Mouse (Mus musculus): ENCODE measurements around the gene Tmem121.
A peak's percentile ranks its signal among the peaks of the same experiment; 100 is the strongest.
"Not testable (repeated sequence)": the region's sequence is repeated elsewhere in the genome, so short reads cannot be mapped to it uniquely, and the experiment has no call there.

Gene Tmem121

DNA sequence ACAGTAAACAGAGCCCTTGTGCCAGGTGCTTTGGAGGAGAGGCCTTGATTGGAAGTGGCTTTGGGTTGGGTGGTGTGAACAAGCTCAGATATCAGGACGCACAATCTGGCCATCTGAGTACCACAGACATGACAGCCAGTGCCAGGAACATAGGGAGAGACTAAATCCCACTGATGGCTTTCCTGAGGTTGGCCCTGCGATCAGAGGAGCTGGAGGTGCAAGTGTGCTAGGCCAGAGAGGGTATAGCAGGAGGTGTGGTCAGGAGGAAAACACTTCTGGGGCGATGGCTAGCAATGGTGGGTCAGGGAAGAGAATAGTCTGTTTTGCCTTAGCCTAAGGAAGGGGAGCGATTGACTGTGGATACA is 1.3 kb downstream of the Tmem121 start:
- DNase-seq (ENCODE audit: low spot score), result peak; percentile 3

DNA sequence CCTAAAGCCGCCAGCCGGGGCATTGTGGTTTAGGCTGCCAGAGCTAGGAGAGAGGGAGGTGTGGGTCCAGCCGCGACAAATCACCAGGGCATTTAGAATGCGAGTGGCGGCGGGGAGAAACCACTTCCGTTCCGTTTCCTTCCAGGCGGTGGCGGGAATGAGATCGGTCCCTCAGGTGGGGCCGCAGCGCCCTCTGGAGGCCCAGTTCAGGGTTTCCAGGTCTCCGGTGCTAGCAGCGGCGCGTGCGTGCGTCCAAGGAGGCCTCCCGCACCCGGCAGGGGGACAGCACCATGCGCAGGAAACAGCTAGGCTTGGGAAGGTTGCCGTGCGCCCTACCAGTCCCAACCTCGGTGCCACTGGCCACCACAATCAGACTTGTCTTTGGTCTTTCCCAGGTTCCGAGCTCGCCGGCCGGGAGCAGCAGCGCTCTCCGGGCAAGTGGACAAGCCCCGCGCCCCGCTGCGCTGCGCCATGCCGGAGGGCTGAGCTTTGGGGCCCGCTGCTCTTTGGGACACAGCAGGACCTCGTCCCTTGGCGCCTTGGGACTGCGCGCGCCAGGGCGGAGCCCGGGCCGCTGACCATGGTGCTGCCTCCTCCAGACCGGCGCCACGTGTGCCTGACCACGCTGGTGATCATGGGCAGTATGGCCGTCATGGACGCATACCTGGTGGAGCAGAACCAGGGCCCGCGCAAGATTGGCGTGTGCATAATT is 2.0 kb downstream of the Tmem121 start:
- peak; percentile 93 for DNase-seq (ENCODE audit: low spot score)

DNA sequence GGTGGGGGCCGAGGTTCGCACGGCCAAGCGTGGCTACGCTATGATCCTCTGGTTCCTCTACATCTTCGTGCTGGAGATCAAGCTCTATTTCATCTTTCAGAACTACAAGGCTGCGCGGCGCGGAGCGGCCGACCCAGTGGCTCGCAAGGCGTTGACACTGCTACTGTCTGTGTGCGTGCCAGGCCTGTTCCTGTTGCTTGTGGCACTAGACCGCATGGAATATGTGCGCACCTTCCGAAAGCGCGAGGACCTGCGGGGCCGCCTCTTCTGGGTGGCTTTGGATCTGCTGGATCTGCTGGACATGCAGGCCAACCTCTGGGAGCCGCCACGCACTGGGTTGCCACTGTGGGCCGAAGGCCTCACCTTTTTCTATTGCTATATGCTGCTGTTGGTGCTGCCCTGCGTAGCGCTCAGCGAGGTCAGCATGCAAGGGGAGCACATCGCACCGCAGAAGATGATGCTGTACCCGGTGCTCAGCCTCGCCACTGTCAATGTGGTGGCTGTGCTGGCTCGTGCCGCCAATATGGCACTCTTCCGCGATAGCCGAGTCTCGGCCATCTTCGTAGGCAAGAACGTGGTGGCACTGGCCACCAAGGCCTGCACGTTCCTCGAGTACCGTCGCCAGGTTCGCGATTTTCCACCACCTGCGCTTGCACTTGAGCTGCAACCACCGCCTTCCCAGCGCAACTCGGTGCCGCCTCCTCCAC is 2.8 kb downstream of the Tmem121 start:
- DNase-seq (ENCODE audit: low spot score), result no peak

DNA sequence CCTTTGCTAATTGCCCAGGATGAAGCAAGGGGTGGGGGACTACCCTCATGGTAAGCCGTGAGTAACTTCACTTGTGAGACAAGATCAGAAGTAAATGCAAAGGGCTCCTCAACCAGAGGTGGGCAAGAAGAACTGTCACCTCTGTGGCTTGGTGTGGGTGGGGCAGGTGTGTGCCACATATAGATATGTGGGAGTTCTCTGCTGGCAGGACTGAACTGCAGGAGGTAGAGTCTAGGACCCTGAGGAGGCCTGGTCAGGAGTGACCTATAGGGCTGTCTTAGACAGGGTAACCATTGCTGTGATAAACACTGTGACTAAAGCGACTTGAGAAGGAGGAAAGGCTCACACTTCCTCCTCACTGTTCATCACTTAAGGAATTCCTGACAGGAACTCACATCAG is 7.7 kb downstream of the Tmem121 start:
- DNase-seq (ENCODE audit: low spot score), result no peak

DNA sequence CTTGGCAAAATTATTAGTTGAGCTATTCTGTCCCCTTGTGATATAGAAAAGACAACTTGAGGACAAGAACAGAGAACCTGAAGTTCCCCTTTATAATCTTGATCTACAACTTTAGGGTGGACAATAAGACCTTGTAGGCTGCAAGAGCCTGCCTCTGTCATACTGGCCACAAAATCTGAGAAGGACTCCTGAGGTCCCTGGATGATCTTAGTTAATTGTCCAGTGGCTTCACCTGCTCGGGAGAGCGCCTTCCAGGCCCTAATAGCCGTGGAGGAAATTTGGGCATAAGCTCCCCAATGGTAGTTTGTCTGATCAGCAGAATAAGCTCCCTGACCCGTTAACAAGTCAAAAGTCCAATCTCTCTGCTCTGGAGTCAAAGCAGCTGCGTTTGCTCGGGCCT is 13.4 kb downstream of the Tmem121 start:
- DNase-seq (ENCODE audit: low spot score), result not testable (repeated sequence)

DNA sequence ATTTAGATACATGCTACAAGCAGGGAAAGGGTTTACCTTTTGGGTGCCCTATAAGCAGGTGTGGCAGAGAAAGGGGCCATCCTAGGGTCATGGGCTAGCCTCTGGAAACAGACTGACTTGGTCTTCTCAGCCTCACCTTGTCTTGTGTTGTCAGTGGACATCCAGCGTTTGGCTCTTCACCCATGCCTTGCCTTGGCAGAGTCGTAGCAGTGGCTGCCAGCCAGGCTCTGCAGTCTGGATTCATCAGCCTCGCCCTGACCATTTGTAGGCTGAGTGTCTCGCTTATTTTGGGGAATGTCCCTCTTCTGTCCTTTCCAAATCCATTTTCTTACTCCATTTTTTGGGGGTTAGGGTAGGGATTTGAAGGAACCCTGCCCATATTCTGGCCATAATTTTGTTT is 15.6 kb downstream of the Tmem121 start:
- no peak for DNase-seq (ENCODE audit: low spot score)

DNA sequence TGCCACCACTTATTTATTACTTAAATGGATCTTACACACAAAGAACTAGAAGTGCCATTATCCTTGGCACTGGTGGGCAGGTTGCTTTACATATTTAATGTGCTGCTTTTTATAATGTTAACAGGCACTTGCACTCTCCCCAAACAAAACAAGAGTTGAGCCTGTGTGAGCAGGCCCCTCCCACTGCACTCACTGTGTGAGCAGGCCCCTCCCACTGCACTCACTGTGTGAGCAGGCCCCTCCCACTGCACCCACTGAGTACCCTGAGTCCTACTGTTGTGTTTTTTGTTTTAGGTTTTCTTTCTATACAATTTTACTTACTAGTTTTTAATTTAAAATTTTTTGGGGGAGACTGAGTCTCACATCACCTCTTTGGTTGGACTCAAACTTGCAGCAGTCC is 16.3 kb downstream of the Tmem121 start:
- DNase-seq (ENCODE audit: low spot score), result no peak

DNA sequence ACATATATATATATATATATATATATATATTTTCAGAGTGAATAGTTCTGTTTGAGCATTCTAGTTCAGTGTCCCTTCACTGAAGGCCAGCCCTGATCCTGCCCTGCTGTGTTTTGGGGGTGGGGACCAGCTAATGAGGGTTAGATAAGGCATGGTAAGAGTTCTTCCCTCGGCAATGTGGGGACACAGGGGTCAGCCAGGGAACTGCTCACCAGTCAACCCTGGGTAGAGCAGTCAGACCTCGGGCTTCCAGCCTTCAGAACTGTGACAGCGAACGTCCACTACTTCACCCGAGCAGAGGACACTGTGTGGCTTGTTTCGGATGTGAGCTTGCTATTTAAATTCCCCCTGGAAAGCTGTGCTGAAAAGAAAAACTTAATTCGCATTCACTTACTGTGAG is 17.8 kb downstream of the Tmem121 start:
- no peak for DNase-seq (ENCODE audit: low spot score)

DNA sequence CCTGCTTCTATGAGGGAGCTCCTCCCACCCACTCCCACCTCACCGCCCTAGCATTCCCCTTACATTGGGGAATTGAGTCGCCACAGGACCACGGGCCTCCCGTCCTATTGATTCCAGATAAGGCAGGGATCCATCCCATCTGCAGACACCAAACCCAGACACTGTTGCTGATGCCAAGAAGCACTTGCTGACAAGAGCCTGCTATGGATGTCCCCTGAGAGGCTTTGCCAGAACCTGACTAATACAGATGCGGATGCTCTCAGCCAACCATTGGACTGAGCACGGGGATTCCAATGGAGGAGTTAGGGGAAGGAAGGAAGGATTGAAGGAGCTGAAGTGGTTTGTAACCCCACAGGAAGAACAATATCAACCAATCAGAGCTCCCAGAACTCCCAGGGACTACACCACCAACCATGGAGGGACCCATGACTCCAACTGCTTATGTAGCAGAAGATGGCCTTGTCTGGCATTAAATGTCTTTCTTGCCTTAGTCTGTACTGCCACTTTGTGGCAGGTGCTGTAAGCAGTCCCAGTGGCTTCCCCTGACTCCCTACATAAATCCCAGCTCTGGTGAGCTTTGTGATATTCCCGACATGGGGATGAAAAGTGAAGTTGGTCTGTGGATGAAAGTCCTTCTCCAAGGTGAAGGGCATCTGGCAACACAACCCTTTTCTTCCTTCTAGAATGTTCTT is 19.7 kb downstream of the Tmem121 start:
- DNase-seq (ENCODE audit: low spot score), result no peak

DNA sequence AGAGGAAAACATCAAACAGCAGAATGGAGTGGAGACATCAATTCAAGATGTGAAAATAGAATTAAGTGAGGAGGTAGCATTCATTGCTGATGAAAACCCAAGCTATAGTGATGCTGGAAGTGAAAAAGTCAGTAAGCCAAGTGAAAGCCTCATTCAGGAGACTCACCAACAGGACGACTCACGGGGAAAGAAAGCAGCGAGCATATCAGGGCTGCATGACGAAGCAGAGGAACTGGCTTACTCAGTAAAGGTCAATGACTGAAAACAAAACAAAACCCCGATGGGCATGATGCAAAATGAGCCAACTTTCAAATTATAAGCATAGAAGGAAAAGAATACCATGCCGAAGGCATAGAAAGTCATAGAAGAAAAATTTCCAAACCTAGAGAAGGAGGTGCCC is 22.0 kb downstream of the Tmem121 start:
- DNase-seq (ENCODE audit: low spot score), result no peak

DNA sequence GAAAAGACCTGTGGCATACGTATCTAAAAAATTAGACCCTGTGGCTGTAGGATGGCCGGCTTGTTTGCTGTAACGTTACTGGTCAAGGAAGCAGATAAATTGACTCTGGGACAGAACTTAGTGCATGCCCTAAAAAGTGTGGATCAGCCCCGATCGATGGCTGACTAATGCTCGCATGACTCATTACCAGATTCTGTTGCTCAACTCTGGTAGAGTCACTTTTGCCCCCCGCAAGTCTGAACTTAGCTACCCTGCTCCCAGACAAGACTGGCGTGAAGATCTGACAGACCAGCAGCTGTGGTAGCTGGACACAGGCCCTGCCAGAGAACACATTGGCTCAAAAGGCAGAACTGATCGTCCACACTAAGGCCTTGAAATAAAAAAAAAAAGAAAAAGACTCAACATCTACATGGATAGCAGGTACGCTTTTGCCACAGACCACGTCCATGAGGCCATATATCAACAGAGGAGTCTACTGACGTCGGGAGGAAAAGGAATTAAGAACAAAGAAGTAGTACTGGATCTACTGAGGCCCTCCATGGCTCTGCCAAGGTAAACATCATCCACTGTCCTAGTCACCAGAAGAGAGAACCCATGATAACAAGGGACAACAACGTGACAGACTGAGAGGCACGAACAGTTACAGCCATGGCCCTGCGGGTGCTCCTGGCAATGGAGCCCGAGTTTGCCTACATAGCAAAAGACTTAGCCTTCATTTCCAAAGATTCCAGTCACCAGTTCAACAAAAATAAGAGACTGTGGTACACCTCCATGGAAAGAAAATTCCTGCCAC is 25.1 kb downstream of the Tmem121 start:
- no peak for DNase-seq (ENCODE audit: low spot score)

DNA sequence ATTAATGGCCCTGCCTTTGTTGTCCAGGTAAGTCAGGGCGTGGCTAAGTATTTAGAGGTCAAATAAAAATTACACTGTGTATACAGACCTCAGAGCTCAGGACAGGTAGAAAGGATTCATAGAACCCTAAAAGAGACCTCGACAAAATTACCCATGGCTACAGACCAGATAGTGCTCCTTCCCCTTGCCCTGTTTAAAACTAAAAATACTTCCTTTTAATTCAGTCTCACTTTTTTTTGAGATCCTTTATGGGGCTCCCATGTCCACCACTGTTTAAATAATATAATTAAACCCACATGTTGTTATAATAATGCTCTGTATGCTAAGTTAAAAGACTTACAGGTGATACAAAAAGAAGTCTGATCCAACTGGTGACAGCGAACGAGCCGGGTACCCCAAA is 26.0 kb downstream of the Tmem121 start:
- DNase-seq (ENCODE audit: low spot score), result no peak

DNA sequence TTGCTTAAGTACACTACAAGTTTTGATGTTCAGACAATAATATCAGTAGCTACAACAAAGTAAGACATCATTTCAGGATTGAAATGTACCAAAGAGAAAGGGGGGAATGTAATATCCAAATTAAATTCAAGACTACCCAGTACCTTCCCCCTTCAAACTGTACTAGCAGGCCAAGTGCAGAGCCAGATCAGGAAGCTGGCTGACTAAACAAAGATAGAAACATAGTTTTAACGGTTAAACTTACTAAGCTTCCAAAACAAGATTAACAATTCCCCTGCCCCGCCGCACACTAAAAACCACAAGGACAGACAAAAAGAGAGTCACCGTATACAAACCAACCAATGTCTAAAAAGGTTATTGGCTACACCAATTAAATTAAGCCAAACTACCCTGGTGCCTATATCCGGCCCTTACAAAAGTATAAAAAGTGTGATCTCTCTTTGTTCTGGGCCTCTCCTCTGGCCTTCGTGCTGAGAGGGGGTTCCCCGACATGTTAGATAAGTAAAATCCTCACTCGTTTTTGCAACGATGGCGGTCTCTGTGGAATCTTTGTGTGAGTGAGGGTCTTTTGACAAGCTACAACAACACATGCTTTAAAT is 26.7 kb downstream of the Tmem121 start:
- DNase-seq (ENCODE audit: low spot score), result no peak

DNA sequence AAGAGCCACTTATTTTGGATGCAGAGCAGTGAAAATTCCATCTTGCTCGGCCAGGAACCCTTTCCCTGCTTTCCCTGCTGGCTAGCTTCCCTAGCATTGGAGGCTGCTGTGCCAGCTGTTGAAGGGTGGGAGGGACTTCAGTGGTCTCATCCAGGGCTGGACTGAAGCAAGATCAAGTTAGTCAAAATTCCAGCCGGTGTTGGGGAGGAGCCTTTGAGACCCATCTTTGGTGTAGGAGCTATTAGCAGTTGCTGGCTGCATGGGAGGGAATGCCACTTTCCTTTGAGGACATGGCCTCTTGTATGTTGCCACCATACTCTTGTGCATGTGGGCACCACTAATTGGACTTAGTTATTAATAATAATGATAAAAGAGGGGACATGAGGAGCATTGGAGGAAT is 27.5 kb downstream of the Tmem121 start:
- no peak for DNase-seq (ENCODE audit: low spot score)

DNA sequence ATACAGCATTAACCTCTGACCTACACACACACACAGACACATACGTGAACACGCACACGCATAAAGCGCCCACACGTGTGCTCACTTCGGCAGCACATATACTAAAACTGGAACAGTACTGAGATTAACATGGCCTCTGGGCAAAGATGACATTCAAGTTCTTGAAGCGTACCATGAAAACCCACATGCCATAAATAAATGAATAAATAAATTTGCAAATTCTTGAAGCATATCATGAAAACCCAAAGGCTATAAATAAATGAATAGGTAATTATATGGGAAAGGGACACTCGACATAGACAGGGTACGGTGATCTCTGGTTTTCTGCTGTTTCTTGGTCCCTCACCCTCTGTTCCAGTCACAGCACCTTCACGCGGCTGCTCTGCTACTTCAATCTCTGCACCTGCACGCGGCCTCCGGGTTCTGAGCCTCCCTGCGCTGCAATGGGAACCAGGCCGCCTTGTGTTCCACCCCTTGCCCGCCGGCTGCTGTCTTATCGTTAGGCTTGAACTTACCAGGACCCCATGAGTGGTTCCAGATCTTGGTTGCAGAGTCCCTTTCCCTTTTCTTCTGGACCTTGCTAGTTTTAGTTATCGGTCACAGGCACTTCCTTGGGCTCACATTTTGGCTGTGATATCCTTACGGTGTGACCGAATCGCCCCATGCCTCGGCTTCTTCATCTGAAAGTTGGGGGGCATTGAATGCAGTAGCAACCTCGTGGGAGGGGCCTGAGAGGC is 28.5 kb downstream of the Tmem121 start:
- DNase-seq (ENCODE audit: low spot score), result no peak

DNA sequence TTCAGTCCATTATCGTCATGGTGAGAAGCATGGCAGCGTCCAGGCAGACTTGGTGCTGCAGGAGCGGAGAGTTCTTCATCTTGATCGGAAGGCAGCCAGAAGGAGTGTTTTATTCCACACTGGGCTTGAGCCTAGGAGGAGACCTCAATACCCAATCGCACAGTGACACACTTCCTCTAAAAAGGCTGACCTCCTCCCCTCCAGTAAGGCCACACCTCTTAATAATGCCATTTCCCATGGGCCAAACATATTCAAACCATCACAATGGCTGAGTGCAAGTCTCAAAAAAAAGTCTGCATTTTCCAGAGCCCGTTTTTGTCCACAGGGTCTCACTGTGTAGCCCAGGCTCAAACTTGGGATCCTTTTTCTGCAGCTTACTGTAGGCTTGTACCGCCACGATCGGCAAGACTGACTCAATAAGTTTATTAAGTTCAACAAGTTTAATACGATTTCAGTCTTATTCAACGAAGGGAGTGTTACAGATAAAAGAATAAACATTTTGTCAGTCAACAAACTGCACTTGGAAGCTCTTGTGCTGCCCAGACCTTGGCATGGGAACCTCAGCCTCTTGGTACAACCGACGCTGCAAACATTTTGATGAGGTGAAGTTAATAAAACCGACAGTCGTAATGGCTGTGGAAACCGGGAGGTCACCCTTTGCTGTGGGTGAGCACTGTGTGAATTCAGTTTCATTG is 29.4 kb downstream of the Tmem121 start:
- DNase-seq (ENCODE audit: low spot score), result no peak

DNA sequence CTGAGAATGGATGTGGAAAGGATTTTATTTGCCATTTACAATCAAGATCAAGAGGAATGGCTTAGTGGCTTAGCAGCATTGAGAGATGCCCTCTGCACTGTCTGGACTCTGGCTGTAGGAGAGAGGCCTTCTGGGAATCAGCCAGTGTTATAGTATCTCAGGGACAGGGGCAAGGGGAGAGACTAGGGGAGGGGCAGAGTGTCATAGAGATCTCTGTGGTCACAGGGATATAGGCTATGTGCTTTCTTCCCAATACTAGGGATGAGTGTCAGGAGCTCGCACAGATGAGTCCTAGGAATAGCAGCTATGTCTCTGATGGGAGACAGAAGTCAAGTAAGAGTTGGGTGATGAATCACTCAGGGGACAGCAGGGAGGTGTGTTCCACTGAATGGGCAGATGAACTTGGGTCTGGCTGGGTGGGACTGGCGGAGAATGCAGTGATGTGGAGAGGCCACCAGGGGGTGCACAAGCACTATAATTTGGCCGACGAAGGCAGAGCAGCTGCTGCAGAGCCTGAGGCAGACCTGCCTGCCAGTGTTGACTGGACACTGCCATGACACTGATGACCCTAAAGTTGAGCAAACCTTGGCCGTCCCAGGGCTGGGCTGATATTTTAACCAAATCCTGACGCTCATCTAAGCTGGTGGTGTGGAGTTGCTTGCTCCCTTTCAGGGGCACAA is 30.1 kb downstream of the Tmem121 start:
- peak; percentile 76 for DNase-seq (ENCODE audit: low spot score)

DNA sequence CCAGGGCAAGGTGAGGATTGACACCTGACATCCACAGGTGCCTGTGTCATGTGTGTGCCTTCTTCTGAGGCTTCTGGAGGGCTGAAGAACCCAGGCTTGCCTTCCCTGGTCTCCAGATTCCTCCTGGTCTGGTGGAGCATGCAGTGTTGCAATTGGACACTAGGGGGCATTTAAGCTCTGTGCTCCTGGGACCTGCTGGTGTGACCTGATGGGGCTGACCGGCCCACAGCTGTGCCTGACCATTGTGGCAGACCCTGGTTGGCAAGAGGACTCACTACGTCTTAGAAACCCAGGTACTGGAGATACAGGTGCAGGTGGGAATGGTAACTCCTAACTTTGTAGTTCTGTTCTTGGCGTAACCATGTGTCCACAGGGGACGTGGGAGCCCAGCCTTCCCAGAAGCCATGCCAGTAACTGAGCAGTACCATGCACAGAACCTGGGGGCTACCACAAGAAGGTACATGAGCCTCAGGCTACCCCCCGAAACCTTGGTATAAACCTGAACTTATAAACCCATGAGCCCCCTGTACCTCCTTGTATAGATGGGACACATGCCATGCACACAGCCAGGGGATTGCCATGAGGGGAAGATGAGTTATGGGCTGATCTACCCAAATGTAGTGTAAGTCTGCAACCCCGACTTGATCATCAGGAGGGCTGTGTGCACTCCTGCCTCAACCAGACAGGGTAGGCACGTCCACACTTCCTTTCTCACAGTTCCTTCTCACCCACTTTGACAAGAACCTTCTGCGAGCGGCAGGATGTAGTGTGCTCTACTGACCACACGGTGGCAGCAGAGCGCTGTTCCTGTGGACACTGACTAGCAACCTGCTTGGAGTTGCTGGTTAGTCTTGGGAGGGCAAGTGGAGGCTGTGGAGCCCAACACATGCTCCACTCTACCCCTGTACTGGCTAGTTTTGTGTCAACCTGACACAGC is 31.8 kb downstream of the Tmem121 start:
- peak; percentile 88 for DNase-seq (ENCODE audit: low spot score)

DNA sequence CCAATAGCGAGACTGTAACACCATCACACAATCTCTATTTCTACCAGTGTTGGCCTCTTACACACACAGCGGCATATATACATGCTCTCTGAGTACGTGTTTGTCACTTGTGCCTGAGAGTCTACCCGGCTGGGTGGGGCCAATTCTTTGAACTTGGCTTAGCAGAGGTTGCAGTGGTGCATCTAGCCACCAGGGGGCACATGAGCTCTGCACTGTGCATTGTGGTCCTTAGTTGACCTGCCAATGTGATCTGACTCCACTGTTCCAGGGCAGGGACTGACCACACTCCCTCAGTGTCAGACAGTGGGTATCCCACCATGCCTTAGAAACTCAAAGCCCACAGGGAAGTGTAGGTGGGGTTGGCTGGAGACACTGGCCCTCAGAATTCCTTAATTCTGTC is 34.1 kb downstream of the Tmem121 start:
- peak; percentile 65 for DNase-seq (ENCODE audit: low spot score)

Data from embryo, embryonic 10.5 days (tissue).